Mouse (Mus musculus) hindbrain, embryonic 16.5 days (tissue): ENCODE measurements at regions not wholly inside any gene's neighbourhood (a gene's known extent, or its start where the extent isn't known, plus 50 kb on each side); places are given as distances from the start of the nearest gene placed in this dataset.
"Not testable (repeated sequence)": the region's sequence is repeated elsewhere in the genome, so short reads cannot be mapped to it uniquely, and the experiment has no call there.

Experiments used
- ATAC-seq: fragments of 200-750 bp; cut with Nextera tagmentation; 2 replicates; pipeline ENCODE4 v1.8.0; 2017; ENCODE audit warnings: moderate TSS enrichment, moderate library complexity
- H3K27ac ChIP-seq: fragments of 300-500 bp; sonication (generic); 2 replicates; pipeline ENCODE4 v1.5.1; 2014; ENCODE audit warnings: low read depth, mild to moderate bottlenecking, control low read depth, low read length, moderate library complexity
- H3K27me3 ChIP-seq: fragments of 300-500 bp; sonication (generic); replicated peaks from 2 replicates; pipeline ENCODE4 v1.6.1; 2014; ENCODE audit warnings: low read length; ENCODE audit not compliant: control insufficient read depth, insufficient read depth
- H3K36me3 ChIP-seq: fragments of 300-500 bp; sonication (generic); 2 replicates; pipeline ENCODE4 v1.6.1; 2014; ENCODE audit warnings: mild to moderate bottlenecking, low read length, moderate library complexity, mixed read lengths; ENCODE audit not compliant: control insufficient read depth, insufficient read depth
- H3K4me1 ChIP-seq: fragments of 300-500 bp; sonication (generic); 2 replicates; pipeline ENCODE4 v1.6.1; 2014; ENCODE audit warnings: low read depth, low read length; ENCODE audit not compliant: control insufficient read depth, insufficient read depth
- H3K4me2 ChIP-seq: fragments of 300-500 bp; sonication (generic); 2 replicates; pipeline ENCODE4 v1.6.1; 2014; ENCODE audit warnings: mild to moderate bottlenecking, low read length, control low read depth, moderate library complexity
- H3K4me3 ChIP-seq: fragments of 300-500 bp; sonication (generic); 2 replicates; pipeline ENCODE4 v1.5.1; 2014; ENCODE audit warnings: mild to moderate bottlenecking, low read length, control low read depth, moderate library complexity
- H3K9ac ChIP-seq: fragments of 300-500 bp; sonication (generic); 2 replicates; pipeline ENCODE4 v1.6.1; 2014; ENCODE audit warnings: low read depth, mild to moderate bottlenecking, control low read depth, low read length, moderate library complexity
- H3K9me3 ChIP-seq: fragments of 300-500 bp; sonication (generic); 2 replicates; pipeline ENCODE4 v1.6.1; 2014; ENCODE audit warnings: mild to moderate bottlenecking, low read length, moderate library complexity; ENCODE audit not compliant: control insufficient read depth
- WGBS: fragments of 180-500 bp; shearing (Covaris S2); extraction: QIAGEN DNeasy Blood & Tissue Kit; methylation state at CpG from one replicate; pipeline ENCODE4 v1.1.7; 2014; 5-methylcytosine and 5-hydroxymethylcytosine counted together

DNA sequence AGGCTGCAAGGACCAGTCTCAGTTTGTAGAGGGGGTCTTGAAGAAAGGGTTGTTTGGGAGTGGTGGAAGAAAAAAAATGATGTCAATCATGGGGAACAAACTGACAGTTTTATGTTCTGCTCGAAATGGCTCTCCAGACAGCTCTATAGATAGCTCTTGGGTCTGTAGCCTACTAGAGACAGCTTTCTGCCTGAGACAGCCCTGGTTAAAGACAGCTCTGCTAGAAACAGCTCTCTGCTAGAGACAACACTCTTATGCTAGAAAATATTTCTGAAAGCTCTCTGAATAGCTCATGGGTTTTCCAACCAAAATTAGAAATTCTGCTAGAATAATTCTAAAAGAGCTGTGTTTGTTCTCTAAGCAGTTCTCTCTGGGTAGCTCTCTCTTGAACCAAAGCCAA lies 636.3 kb upstream of the Man1a start:
- Histone ChIP-seq H3K36me3 (no peaks in the 10 kb centered on the region), H3K4me1 (no peaks in the 10 kb centered on the region), H3K27me3 (no peaks in the 10 kb centered on the region), H3K4me2 (no peak overlapping the region), H3K27ac (no peak overlapping the region), H3K4me3 (no peak overlapping the region), H3K9me3 (no peaks in the 10 kb centered on the region), H3K9ac (no peak overlapping the region)
- ATAC-seq: no peak
- WGBS: 77% methylated on average over 1 of the region's 1 CpGs

DNA sequence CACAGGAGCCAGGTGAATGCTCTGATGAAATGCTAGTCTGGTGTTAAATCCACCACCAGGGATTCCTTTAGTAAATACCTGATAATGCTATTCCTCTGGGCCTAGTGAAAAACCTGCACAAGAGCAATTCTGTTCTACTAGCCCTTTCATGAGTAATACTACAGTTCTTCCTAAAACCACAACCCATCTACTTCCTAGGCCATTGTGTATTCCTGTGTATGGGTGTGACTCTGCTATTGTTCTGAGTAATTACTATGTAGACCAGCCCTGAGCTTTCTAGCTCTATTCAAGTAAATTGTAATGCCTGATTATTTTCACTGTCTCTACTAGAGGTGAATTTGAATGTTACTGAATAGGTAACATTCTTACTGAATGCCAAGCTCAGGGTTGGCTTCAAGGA lies 591.4 kb upstream of the Man1a start:
- not testable (repeated sequence) for H3K27ac ChIP-seq, H3K4me3 ChIP-seq, H3K4me1 ChIP-seq, ATAC-seq, H3K27me3 ChIP-seq, H3K9me3 ChIP-seq, H3K4me2 ChIP-seq, H3K36me3 ChIP-seq, H3K9ac ChIP-seq
